Mouse (Mus musculus) lung, postnatal 0 days (tissue): ENCODE measurements at regions not wholly inside any gene's neighbourhood (a gene's known extent, or its start where the extent isn't known, plus 50 kb on each side); places are given as distances from the start of the nearest gene placed in this dataset.

Source experiments
- CTCF ChIP-seq: IDR thresholded peaks from 2 replicates; pipeline ENCODE4 v1.5.1; 2016; ENCODE audit warnings: antibody characterized with exemption, mild to moderate bottlenecking
- EP300 ChIP-seq: IDR thresholded peaks from 2 replicates; pipeline ENCODE4 v1.6.1; 2016; ENCODE audit warnings: antibody characterized with exemption, mild to moderate bottlenecking, control low read depth

DNA sequence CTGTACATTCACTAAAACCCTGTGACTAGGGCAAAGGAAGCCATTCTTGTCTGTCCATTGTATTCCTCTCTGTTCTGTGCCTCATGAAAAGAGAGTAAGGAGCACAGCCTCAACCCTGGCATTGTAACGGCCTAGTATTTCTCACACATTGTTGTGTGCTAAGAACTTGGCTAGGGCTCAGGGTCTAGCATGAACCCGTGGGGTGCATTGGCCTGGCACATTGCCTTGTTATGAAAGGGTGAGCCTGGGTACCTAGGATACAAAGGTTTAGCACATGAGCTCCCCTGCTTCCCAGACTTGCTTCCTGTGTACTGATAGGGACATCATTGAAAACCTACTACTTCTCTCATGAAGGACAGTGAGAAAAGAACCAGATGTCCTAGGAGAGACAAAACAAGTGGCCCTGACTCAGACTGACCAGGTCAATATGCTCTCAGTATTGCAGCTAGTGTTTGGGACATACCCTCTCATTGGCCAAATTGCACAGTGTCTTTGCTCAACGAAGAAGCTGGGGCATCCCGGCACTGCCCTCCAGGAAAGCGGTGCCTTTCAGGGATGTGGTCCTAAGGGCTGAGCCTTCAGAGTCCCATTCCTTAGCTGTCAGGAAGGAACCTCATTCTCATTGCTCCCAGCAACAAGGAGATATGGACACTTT lies 298.6 kb downstream of the Glrx3 start:
- no peak for TF ChIP-seq CTCF
- TF ChIP-seq EP300: no peak
